Mouse (Mus musculus): ENCODE results near the gene Ipo11. TPM values are rescaled to one million over a fixed set of nuclear protein-coding genes. Genes with fewer than 3 reads are reported as not detected.

Gene Ipo11
- polyA plus RNA-seq, 2 experiments: 15.3 to 35.2 TPM

DNA sequence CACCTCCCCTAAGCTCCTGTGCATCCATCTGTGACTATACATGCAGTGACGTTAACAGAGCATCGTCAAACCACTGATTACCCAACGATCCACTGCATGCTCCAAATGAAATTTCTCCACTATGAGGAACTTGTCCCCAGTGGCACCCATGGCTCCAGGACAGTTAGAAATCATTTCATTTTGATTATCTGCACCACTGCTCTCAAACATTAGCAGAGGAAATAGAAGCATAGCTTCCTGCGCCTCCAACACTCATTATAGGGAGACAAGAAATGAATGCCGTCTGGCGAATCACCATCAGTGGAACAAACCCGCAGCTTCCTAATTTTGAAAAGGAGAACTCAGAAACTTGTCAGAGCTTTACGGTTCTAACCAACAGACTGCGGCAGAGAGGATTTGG is 123.7 kb downstream of the Ipo11 start:
- Histone ChIP-seq H3K36me3 (replicated peaks; ENCODE audit: control insufficient read depth, insufficient read depth, low read depth) (no peaks in the 10 kb centered on the region; the same call in 1 of the 2 replicates), H3K9ac (replicated peaks) (no peak overlapping the region), H3K27me3 (ENCODE audit: control insufficient read depth, insufficient read depth, low read length) (no peaks in the 10 kb centered on the region), H3K4me1 (replicated peaks; ENCODE audit: control insufficient read depth in 2 of 2, insufficient read depth in 2 of 2, low read length in 1 of 2) (no peaks in the 10 kb centered on the region), H3K27ac (no peak overlapping the region), H3K4me3 (ENCODE audit: insufficient read depth in 1 of 2, low read depth in 2 of 2, low read length in 2 of 2) (no peak overlapping the region), H3K4me2 (ENCODE audit: low read depth) (no peak overlapping the region), H3K9me3 (ENCODE audit: control insufficient read depth, low read length) (no peaks in the 10 kb centered on the region)
- DNase-seq (ENCODE audit: low read depth in 3 of 3, low spot score in 3 of 3) (no peak), ATAC-seq (ENCODE audit: insufficient read depth) (no peak)
- WGBS (ENCODE audit: insufficient replicate concordance): 39% methylated on average over 9 of the region's 9 CpGs
- TF ChIP-seq CTCF (IDR thresholded peaks at IDR 0.05; ENCODE audit: low read depth): no peak
- no peak for TF ChIP-seq EP300 (IDR thresholded peaks at IDR 0.05; ENCODE audit: low read depth)

DNA sequence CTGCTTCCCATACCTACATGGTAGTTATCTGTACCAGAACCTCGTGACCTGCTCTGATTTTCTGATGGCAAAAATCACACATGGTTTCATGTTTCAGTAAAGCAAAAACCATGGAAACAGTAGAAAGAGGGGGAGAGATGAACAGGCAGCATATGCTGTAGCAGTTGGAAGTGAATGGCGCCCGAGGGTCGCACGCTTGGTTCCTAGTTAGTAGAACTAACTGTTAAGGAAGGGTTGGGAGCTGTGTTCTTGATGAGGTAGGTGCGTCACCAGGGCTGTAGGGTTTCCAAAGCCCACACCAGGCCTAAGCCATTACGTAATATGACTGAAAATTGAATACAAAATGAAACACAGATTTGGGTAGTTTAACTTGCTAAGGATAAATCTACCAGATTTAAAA is 126.6 kb downstream of the Ipo11 start:
- no peaks in the 10 kb centered on the region; the same call in 1 of the 2 replicates for H3K36me3 ChIP-seq (replicated peaks; ENCODE audit: control insufficient read depth, insufficient read depth, low read depth)
- H3K27ac ChIP-seq: no peak overlapping the region
- DNase-seq (ENCODE audit: low read depth in 3 of 3, low spot score in 3 of 3): no peak
- WGBS (ENCODE audit: insufficient replicate concordance): 87% methylated on average over 7 of the region's 7 CpGs
- H3K9me3 ChIP-seq (ENCODE audit: control insufficient read depth, low read length): no peaks in the 10 kb centered on the region
- no peak for TF ChIP-seq CTCF (IDR thresholded peaks at IDR 0.05; ENCODE audit: low read depth)
- TF ChIP-seq EP300 (IDR thresholded peaks at IDR 0.05; ENCODE audit: low read depth): no peak
- ATAC-seq (ENCODE audit: insufficient read depth): no peak
- no peaks in the 10 kb centered on the region for H3K4me1 ChIP-seq (replicated peaks; ENCODE audit: control insufficient read depth in 2 of 2, insufficient read depth in 2 of 2, low read length in 1 of 2)
- no peak overlapping the region for H3K4me3 ChIP-seq (ENCODE audit: insufficient read depth in 1 of 2, low read depth in 2 of 2, low read length in 2 of 2)
- H3K27me3 ChIP-seq (ENCODE audit: control insufficient read depth, insufficient read depth, low read length): no peaks in the 10 kb centered on the region
- no peak overlapping the region for H3K9ac ChIP-seq (replicated peaks)
- H3K4me2 ChIP-seq (ENCODE audit: low read depth): no peak overlapping the region

GRCm38 (mm10) chr13:106808821-106809220 is 127.9 kb downstream of the Ipo11 start:
- H3K27ac ChIP-seq: no peak overlapping the region
- no peak for TF ChIP-seq EP300 (IDR thresholded peaks at IDR 0.05; ENCODE audit: low read depth)
- TF ChIP-seq CTCF (IDR thresholded peaks at IDR 0.05; ENCODE audit: low read depth): no peak
- no peak overlapping the region for H3K4me2 ChIP-seq (ENCODE audit: low read depth)
- WGBS (ENCODE audit: insufficient replicate concordance): 89% methylated on average over 6 of the region's 6 CpGs
- no peaks in the 10 kb centered on the region for H3K4me1 ChIP-seq (replicated peaks; ENCODE audit: control insufficient read depth in 2 of 2, insufficient read depth in 2 of 2, low read length in 1 of 2)
- H3K27me3 ChIP-seq (ENCODE audit: control insufficient read depth, insufficient read depth, low read length): no peaks in the 10 kb centered on the region
- no peak overlapping the region for H3K9ac ChIP-seq (replicated peaks)
- no peaks in the 10 kb centered on the region for H3K9me3 ChIP-seq (ENCODE audit: control insufficient read depth, low read length)
- H3K36me3 ChIP-seq (replicated peaks; ENCODE audit: control insufficient read depth, insufficient read depth, low read depth): no peaks in the 10 kb centered on the region; the same call in 1 of the 2 replicates
- ATAC-seq (ENCODE audit: insufficient read depth) (no peak), DNase-seq (ENCODE audit: low read depth in 3 of 3, low spot score in 3 of 3) (no peak)
- no peak overlapping the region for H3K4me3 ChIP-seq (ENCODE audit: insufficient read depth in 1 of 2, low read depth in 2 of 2, low read length in 2 of 2)

DNA sequence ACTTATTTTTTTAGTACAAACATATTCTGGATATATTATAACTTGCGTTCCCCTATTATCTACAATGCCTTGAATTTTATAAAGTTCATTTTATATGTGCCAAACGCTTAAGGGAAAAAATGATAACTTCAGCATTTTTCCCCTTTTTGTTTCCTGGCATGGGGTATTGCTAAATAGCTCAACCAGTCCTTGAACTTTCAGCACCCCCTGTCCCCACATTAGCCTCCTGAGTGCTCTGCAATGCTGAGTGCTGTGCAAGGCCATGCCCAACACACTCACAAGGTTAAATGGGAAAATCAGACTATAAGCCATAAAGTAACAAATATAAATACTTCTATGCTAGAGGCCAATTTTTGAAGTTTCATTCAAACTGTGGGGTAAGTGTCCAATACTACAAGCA is 128.4 kb downstream of the Ipo11 start:
- DNase-seq (ENCODE audit: low read depth in 3 of 3, low spot score in 3 of 3) (no peak), ATAC-seq (ENCODE audit: insufficient read depth) (no peak)
- Histone ChIP-seq H3K9me3 (ENCODE audit: control insufficient read depth, low read length) (no peaks in the 10 kb centered on the region), H3K9ac (replicated peaks) (no peak overlapping the region), H3K27ac (no peak overlapping the region), H3K4me1 (replicated peaks; ENCODE audit: control insufficient read depth in 2 of 2, insufficient read depth in 2 of 2, low read length in 1 of 2) (no peaks in the 10 kb centered on the region), H3K27me3 (ENCODE audit: control insufficient read depth, insufficient read depth, low read length) (no peaks in the 10 kb centered on the region), H3K36me3 (replicated peaks; ENCODE audit: control insufficient read depth, insufficient read depth, low read depth) (no peaks in the 10 kb centered on the region; the same call in 1 of the 2 replicates), H3K4me3 (ENCODE audit: insufficient read depth in 1 of 2, low read depth in 2 of 2, low read length in 2 of 2) (no peak overlapping the region), H3K4me2 (ENCODE audit: low read depth) (no peak overlapping the region)
- TF ChIP-seq CTCF (IDR thresholded peaks at IDR 0.05; ENCODE audit: low read depth): no peak
- no peak for TF ChIP-seq EP300 (IDR thresholded peaks at IDR 0.05; ENCODE audit: low read depth)
- 85% methylated on average over 2 of the region's 2 CpGs for WGBS (ENCODE audit: insufficient replicate concordance)

GRCm38 (mm10) chr13:106807303-106807702 is 129.5 kb downstream of the Ipo11 start:
- TF ChIP-seq EP300 (IDR thresholded peaks at IDR 0.05; ENCODE audit: low read depth) (no peak), CTCF (IDR thresholded peaks at IDR 0.05; ENCODE audit: low read depth) (no peak)
- ATAC-seq (ENCODE audit: insufficient read depth) (no peak), DNase-seq (ENCODE audit: low read depth in 3 of 3, low spot score in 3 of 3) (no peak)
- H3K9me3 ChIP-seq (ENCODE audit: control insufficient read depth, low read length): no peaks in the 10 kb centered on the region
- 83% methylated on average over 5 of the region's 5 CpGs for WGBS (ENCODE audit: insufficient replicate concordance)
- no peaks in the 10 kb centered on the region for H3K4me1 ChIP-seq (replicated peaks; ENCODE audit: control insufficient read depth in 2 of 2, insufficient read depth in 2 of 2, low read length in 1 of 2)
- H3K27me3 ChIP-seq (ENCODE audit: control insufficient read depth, insufficient read depth, low read length): no peaks in the 10 kb centered on the region
- H3K4me3 ChIP-seq (ENCODE audit: insufficient read depth in 1 of 2, low read depth in 2 of 2, low read length in 2 of 2): no peak overlapping the region
- H3K9ac ChIP-seq (replicated peaks): no peak overlapping the region
- H3K27ac ChIP-seq: no peak overlapping the region
- H3K4me2 ChIP-seq (ENCODE audit: low read depth): no peak overlapping the region
- H3K36me3 ChIP-seq (replicated peaks; ENCODE audit: control insufficient read depth, insufficient read depth, low read depth): no peaks in the 10 kb centered on the region; the same call in 1 of the 2 replicates
